Mouse (Mus musculus) C2C12 (cell line): ENCODE measurements around the gene Nkx2-2. TPM values are rescaled to one million over a fixed set of nuclear protein-coding genes. Genes with fewer than 3 reads are reported as not detected.

Experiments
- H3K27me3 ChIP-seq: one replicate; pipeline ENCODE4 v1.6.1; 2011; ENCODE audit not compliant: control insufficient read depth, insufficient read depth, insufficient read length
- H3K36me3 ChIP-seq: one replicate; pipeline ENCODE4 v1.6.1; 2011; ENCODE audit not compliant: control insufficient read depth, insufficient read depth
- H3K4me3 ChIP-seq: one replicate; pipeline ENCODE4 v1.5.1; 2011; ENCODE audit warnings: mild to moderate bottlenecking, control low read depth; ENCODE audit not compliant: poor library complexity, insufficient read depth, severe bottlenecking
- H3K79me2 ChIP-seq: one replicate; pipeline ENCODE4 v1.6.1; 2011; ENCODE audit not compliant: control insufficient read depth, insufficient read depth
- H3K79me3 ChIP-seq: one replicate; pipeline ENCODE4 v1.6.1; 2011; ENCODE audit warnings: low read depth, control low read depth
- H3ac ChIP-seq: one replicate; pipeline ENCODE3; 2011; ENCODE audit warnings: low read depth; ENCODE audit not compliant: control insufficient read depth, insufficient read length
- CEBPB ChIP-seq: IDR thresholded peaks from one replicate; pipeline ENCODE4 v1.6.1; 2011; ENCODE audit warnings: low read depth, mild to moderate bottlenecking, control low read depth, moderate library complexity
- CTCF ChIP-seq: IDR thresholded peaks from one replicate; pipeline ENCODE4 v1.5.1; 2011; ENCODE audit not compliant: control insufficient read depth, insufficient read depth, insufficient read length
- FOSL1 ChIP-seq: IDR thresholded peaks from one replicate; pipeline ENCODE4 v1.8.0; 2011; ENCODE audit warnings: mild to moderate bottlenecking, low read length; ENCODE audit not compliant: poor library complexity, insufficient read depth, severe bottlenecking
- MAX ChIP-seq: IDR thresholded peaks from one replicate; pipeline ENCODE4 v1.6.1; 2011; ENCODE audit warnings: mild to moderate bottlenecking, control low read depth
- MYOD1 ChIP-seq: IDR thresholded peaks from one replicate; pipeline ENCODE4 v1.6.1; 2011; ENCODE audit warnings: low read depth; ENCODE audit not compliant: control insufficient read depth, insufficient read length
- MYOG ChIP-seq: IDR thresholded peaks from one replicate; pipeline ENCODE4 v1.6.1; 2011; ENCODE audit not compliant: control insufficient read depth, insufficient read length; ENCODE audit errors: extremely low read depth
- USF1 ChIP-seq: IDR thresholded peaks from one replicate; pipeline ENCODE4 v1.6.1; 2011; ENCODE audit warnings: low read depth, mild to moderate bottlenecking, control low read depth, moderate library complexity
- long read RNA-seq, 2 experiments: library from polyadenylated mRNA; unstranded; transcript quantifications; one replicate each; pipeline ENCODE4 v2.0.0; 2019 to 2020
- polyA plus RNA-seq: library from polyadenylated mRNA; unstranded; fragments of >200 nt; fragmentation: generic; extraction: Trizol; gene quantifications from one replicate; pipeline ENCODE4 v1.2.1, GENCODE M21; 2012; ENCODE audit warnings: missing spikeins

The Nkx2-2 gene
- not detected for polyA plus RNA-seq
- long read RNA-seq, experiment 1 = 0 reads
- long read RNA-seq, experiment 2 = 0 reads

GRCm38 (mm10) chr2:147193271-147194255 lies at the start of gene Nkx2-2:
Nkx2-2 (minus strand) TSS chr2:147194243.
- H3ac ChIP-seq = no peak within 1 kb of the TSS

GRCm38 (mm10) chr2:147235707-147236290 lies 41.8 kb upstream of the Nkx2-2 start:
- TF ChIP-seq USF1 (no peak), FOSL1 (no peak), MAX (no peak), CEBPB (no peak), MYOG (no peak), CTCF (no peak), MYOD1 (no peak)
- H3K36me3 ChIP-seq = no peaks in the 10 kb centered on the region

More at GRCm38 (mm10) chr2:147193271-147194255, at the start of gene Nkx2-2:
- Histone ChIP-seq H3K79me2 (no peaks in the 10 kb centered on the region), H3K4me3 (no peak within 1 kb of the TSS), H3K36me3 (no peaks in the 10 kb centered on the region), H3K79me3 (no peaks in the 10 kb centered on the region), H3K27me3 (peaks cover 62% of the 10 kb centered on the region)
- no peak for TF ChIP-seq MYOG
- TF ChIP-seq MAX = no peak
- TF ChIP-seq CTCF = no peak
- TF ChIP-seq USF1 = no peak
- TF ChIP-seq FOSL1 = no peak

GRCm38 (mm10) chr2:147231175-147231574 lies 37.1 kb upstream of the Nkx2-2 start:
- Histone ChIP-seq H3K79me3 (no peaks in the 10 kb centered on the region), H3K4me3 (no peak overlapping the region), H3K36me3 (no peaks in the 10 kb centered on the region), H3K27me3 (no peaks in the 10 kb centered on the region), H3K79me2 (no peaks in the 10 kb centered on the region), H3ac (no peak overlapping the region)
- TF ChIP-seq FOSL1 (no peak), CTCF (no peak), MAX (no peak), USF1 (no peak), CEBPB (no peak), MYOD1 (no peak), MYOG (no peak)

More at GRCm38 (mm10) chr2:147235707-147236290, 41.8 kb upstream of the Nkx2-2 start:
- Histone ChIP-seq H3K27me3 (no peaks in the 10 kb centered on the region), H3K4me3 (no peak overlapping the region), H3K79me3 (no peaks in the 10 kb centered on the region), H3K79me2 (no peaks in the 10 kb centered on the region), H3ac (no peak overlapping the region)

GRCm38 (mm10) chr2:147205076-147205615 lies 11.1 kb upstream of the Nkx2-2 start:
- Histone ChIP-seq H3K79me2 (no peaks in the 10 kb centered on the region), H3K36me3 (no peaks in the 10 kb centered on the region), H3ac (no peak overlapping the region), H3K4me3 (no peak overlapping the region), H3K27me3 (no peaks in the 10 kb centered on the region), H3K79me3 (no peaks in the 10 kb centered on the region)
- no peak for TF ChIP-seq USF1
- TF ChIP-seq MAX = no peak
- TF ChIP-seq MYOD1 = no peak
- no peak for TF ChIP-seq FOSL1
- TF ChIP-seq MYOG = no peak
- no peak for TF ChIP-seq CEBPB
- TF ChIP-seq CTCF = no peak

- H3K27me3 ChIP-seq = peaks cover 49% of the 10 kb centered on the region
- no peaks in the 10 kb centered on the region for H3K79me2 ChIP-seq
- no peaks in the 10 kb centered on the region for H3K79me3 ChIP-seq
- TF ChIP-seq CEBPB (no peak), FOSL1 (no peak), CTCF (no peak), MAX (no peak), MYOD1 (no peak), USF1 (no peak), MYOG (no peak)
- H3K36me3 ChIP-seq = no peaks in the 10 kb centered on the region
- no peak overlapping the region for H3ac ChIP-seq
- no peak overlapping the region for H3K4me3 ChIP-seq
Measured at GRCm38 (mm10) chr2:147194711-147195615, 920 bp upstream of the Nkx2-2 start.
